Mouse (Mus musculus) forebrain, embryonic 10.5 days (tissue): ENCODE results near the gene Myh3. TPM values are rescaled to one million over a fixed set of nuclear protein-coding genes. Genes with fewer than 3 reads are reported as not detected.

Source experiments
- DNase-seq: peaks from one replicate; pipeline ENCODE4 v3.0.0-alpha.2; 2017; ENCODE audit warnings: low spot score; ENCODE audit errors: extremely low spot score
- H3K27ac ChIP-seq: fragments of 300-500 bp; sonication (generic); 2 replicates; pipeline ENCODE4 v1.5.1; 2016; ENCODE audit warnings: mild to moderate bottlenecking
- H3K27me3 ChIP-seq: fragments of 300-500 bp; sonication (generic); 2 replicates; pipeline ENCODE4 v1.6.1; 2016; ENCODE audit warnings: mild to moderate bottlenecking; ENCODE audit not compliant: poor library complexity, severe bottlenecking
- H3K36me3 ChIP-seq: fragments of 300-500 bp; sonication (generic); replicated peaks from 2 replicates; pipeline ENCODE4 v1.6.1; 2016; ENCODE audit warnings: mild to moderate bottlenecking, moderate library complexity
- H3K4me1 ChIP-seq: fragments of 300-500 bp; sonication (generic); 2 replicates; pipeline ENCODE4 v1.6.1; 2016
- H3K4me3 ChIP-seq: fragments of 300-500 bp; sonication (generic); 2 replicates; pipeline ENCODE4 v1.5.1; 2016; ENCODE audit warnings: mild to moderate bottlenecking, moderate library complexity
- H3K9me3 ChIP-seq: fragments of 300-500 bp; sonication (generic); 2 replicates; pipeline ENCODE4 v1.6.1; 2016; ENCODE audit warnings: mild to moderate bottlenecking, moderate library complexity
- WGBS: fragments of 180-500 bp; shearing (Covaris S2); methylation state at CpG from one replicate; pipeline ENCODE4 v1.1.7; 2016; 5-methylcytosine and 5-hydroxymethylcytosine counted together
- polyA plus RNA-seq: library from polyadenylated mRNA; unstranded; fragments of >200 nt; fragmentation: Nextera tagmentation; extraction: Ambion mirVana; gene quantifications from 2 replicates; pipeline ENCODE4 v1.2.1, GENCODE M21; 2016

Gene Myh3
- polyA plus RNA-seq, 1 experiment from 2014 or later = 0.37 TPM

- Histone ChIP-seq H3K4me1 (peaks cover 20% of the 10 kb centered on the region), H3K4me3 (peak overlapping the region; percentile 80), H3K27me3 (no peaks in the 10 kb centered on the region), H3K9me3 (no peaks in the 10 kb centered on the region), H3K27ac (peak overlapping the region; percentile 89), H3K36me3 (peaks cover 40% of the 10 kb centered on the region)
- 14% methylated on average over 16 of the region's 16 CpGs for WGBS
- no peak for DNase-seq
Observed at GRCm38 (mm10) chr11:67051676-67052320, 26.3 kb upstream of the Myh3 start.

DNA sequence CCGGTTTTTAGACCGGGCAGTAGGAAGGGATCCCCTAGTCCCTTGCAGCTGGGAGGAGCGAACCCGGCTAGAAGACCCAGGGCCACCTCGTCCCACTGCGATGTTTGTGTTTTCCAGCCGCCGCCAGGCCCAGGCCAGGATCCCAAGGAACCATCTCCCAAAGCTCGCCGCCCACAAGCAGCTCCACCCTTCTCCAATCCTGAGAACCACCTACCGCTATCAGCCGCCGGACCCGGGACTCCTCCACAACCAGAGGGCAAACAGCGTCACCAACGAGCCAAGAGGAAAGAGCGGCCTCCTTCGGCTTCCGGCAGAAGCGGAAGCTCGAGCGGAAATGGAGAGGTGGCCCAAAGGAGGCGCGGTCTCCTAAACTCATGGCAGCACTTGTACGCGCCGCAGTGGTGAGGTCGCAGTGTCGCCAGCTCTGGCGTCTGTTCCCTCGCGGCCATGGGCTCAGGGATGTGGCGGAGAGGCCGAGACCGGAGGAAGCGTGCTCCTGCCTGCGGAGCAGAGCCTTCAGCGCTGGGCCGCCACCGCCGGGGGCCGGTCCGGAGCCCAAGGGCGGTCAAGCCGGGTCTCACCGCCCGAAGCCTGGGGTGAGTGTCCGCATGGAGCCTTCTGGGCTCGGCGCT is 25.7 kb upstream of the Myh3 start, which contains the start of the genes Adprm and Sco1:
Gene Adprm (minus strand): TSS at position 274 of the 632 bp plus-strand sequence.
Gene Sco1 (plus strand): TSS at position 350 of the 632 bp plus-strand sequence.
- Histone ChIP-seq H3K36me3 (peaks cover 47% of the 10 kb centered on the region), H3K4me1 (peaks cover 20% of the 10 kb centered on the region), H3K27me3 (no peaks in the 10 kb centered on the region), H3K4me3 (peak within 1 kb of the TSS; percentile 80), H3K9me3 (no peaks in the 10 kb centered on the region), H3K27ac (peak within 1 kb of the TSS; percentile 89)
- under 1% methylated on average over 50 of the region's 50 CpGs for WGBS
- peak; percentile 86 for DNase-seq

- Histone ChIP-seq H3K36me3 (peaks cover 62% of the 10 kb centered on the region), H3K27ac (no peak overlapping the region)
- WGBS = 91% methylated on average over 8 of the region's 8 CpGs
Observed at GRCm38 (mm10) chr11:67054754-67055365, 23.2 kb upstream of the Myh3 start.

GRCm38 (mm10) chr11:67061311-67061710 is 16.8 kb upstream of the Myh3 start:
- no peaks in the 10 kb centered on the region for H3K4me1 ChIP-seq
- H3K36me3 ChIP-seq = peaks cover 97% of the 10 kb centered on the region
- no peak overlapping the region for H3K4me3 ChIP-seq
- no peaks in the 10 kb centered on the region for H3K9me3 ChIP-seq
- no peak for DNase-seq
- WGBS = 93% methylated on average over 2 of the region's 2 CpGs
- H3K27ac ChIP-seq = no peak overlapping the region
- H3K27me3 ChIP-seq = no peaks in the 10 kb centered on the region

More at GRCm38 (mm10) chr11:67054754-67055365, 23.2 kb upstream of the Myh3 start:
- Histone ChIP-seq H3K27me3 (no peaks in the 10 kb centered on the region), H3K4me1 (peaks cover 20% of the 10 kb centered on the region), H3K9me3 (no peaks in the 10 kb centered on the region), H3K4me3 (no peak overlapping the region)
- no peak for DNase-seq

- no peaks in the 10 kb centered on the region for H3K9me3 ChIP-seq
- H3K27ac ChIP-seq = no peak overlapping the region
- 94% methylated on average over 3 of the region's 3 CpGs for WGBS
- H3K27me3 ChIP-seq = no peaks in the 10 kb centered on the region
- no peak for DNase-seq
- no peaks in the 10 kb centered on the region for H3K4me1 ChIP-seq
- H3K4me3 ChIP-seq = no peak overlapping the region
- H3K36me3 ChIP-seq = peaks cover 97% of the 10 kb centered on the region
Observed at GRCm38 (mm10) chr11:67062726-67063125, 15.4 kb upstream of the Myh3 start.

DNA sequence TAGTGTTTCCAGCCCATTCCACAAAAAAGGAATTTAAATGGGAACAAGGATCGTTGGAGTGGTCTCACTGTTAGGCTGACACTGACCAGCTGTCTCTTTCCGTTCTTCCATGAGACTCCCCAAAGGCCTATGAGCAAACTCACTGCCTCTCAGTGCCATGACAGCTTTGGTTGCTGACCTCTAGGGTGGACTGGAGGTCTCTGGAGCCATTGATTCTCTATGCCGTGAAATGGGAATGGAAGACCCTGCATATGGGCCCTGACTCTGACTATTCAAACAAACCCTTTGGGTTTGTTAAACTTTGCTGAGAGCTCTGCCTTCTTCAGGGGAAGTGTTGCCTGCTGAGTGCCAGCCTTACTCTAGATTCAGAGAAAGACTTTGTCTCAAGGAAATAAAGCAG is 10.4 kb upstream of the Myh3 start:
- 89% methylated on average over 3 of the region's 3 CpGs for WGBS
- DNase-seq = no peak
- H3K27me3 ChIP-seq = no peaks in the 10 kb centered on the region
- 0 out of 2 replicates have a peak, but pooled peaks cover 3% of the 10 kb centered on the region for H3K4me1 ChIP-seq
- no peak overlapping the region for H3K27ac ChIP-seq
- no peaks in the 10 kb centered on the region for H3K9me3 ChIP-seq
- no peak overlapping the region for H3K4me3 ChIP-seq
- peaks cover 52% of the 10 kb centered on the region for H3K36me3 ChIP-seq

- 88% methylated on average over 15 of the region's 15 CpGs for WGBS
- DNase-seq = no peak
- no peak overlapping the region for H3K27ac ChIP-seq
- H3K36me3 ChIP-seq = peaks cover 3% of the 10 kb centered on the region
- no peaks in the 10 kb centered on the region for H3K9me3 ChIP-seq
- H3K4me3 ChIP-seq = no peak overlapping the region
- H3K27me3 ChIP-seq = no peaks in the 10 kb centered on the region
- peaks cover 11% of the 10 kb centered on the region for H3K4me1 ChIP-seq
Observed at GRCm38 (mm10) chr11:67072615-67073130, 5.4 kb upstream of the Myh3 start.

DNA sequence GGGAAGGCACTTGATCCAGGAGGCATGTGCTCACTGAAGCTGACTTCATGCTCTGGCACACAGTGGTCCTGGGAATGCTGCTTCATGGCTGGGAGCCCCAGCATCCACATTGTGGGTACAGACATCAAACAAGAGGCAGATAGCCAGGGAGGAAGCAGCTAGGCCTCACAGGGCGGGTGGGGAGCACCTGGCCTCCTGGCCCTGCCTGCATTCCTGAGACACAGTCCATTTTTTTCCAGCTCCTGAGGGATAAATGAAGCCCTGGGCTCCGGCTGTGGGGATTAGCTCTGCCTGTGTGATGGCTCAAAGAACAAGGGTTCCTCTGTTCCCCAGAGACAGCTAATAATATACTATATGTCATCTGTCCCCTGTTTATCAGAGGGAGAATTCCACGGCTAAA is 3.1 kb upstream of the Myh3 start:
- peaks cover 13% of the 10 kb centered on the region for H3K4me1 ChIP-seq
- H3K27me3 ChIP-seq = no peaks in the 10 kb centered on the region
- no peak for DNase-seq
- H3K4me3 ChIP-seq = no peak overlapping the region
- H3K36me3 ChIP-seq = no peaks in the 10 kb centered on the region
- H3K27ac ChIP-seq = peak overlapping the region; percentile 63
- WGBS = 32% methylated on average over 3 of the region's 3 CpGs
- H3K9me3 ChIP-seq = no peaks in the 10 kb centered on the region

GRCm38 (mm10) chr11:67076781-67077180 is 1.3 kb upstream of the Myh3 start:
- H3K4me1 ChIP-seq = peaks cover 31% of the 10 kb centered on the region
- no peak for DNase-seq
- WGBS = 89% methylated on average over 5 of the region's 5 CpGs
- H3K27me3 ChIP-seq = 0 out of 2 replicates have a peak, but pooled peaks cover 6% of the 10 kb centered on the region
- H3K9me3 ChIP-seq = no peaks in the 10 kb centered on the region
- no peak overlapping the region for H3K27ac ChIP-seq
- no peak overlapping the region for H3K4me3 ChIP-seq
- no peaks in the 10 kb centered on the region for H3K36me3 ChIP-seq

DNA sequence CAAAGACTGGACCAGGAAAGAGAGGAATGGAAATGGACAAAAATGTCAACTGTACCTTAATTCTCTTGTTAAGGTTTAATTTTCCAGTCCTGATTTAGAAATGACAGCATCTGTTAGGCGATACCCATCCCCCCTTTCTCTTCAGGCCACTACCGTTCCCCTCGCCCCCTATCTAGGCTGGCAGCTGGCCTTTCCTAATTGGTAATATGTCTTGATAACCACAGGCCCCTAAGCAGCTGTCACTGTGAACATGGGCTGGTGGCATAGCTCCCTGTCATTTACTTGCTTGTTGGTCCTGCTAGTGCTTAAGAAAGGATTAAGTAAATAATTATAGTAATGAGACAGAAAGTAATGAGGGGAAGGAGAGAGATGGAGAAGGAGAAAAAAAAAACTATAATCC is 665 bp upstream of the Myh3 start:
- DNase-seq = no peak
- H3K4me1 ChIP-seq = peaks cover 37% of the 10 kb centered on the region
- H3K4me3 ChIP-seq = no peak overlapping the region

DNA sequence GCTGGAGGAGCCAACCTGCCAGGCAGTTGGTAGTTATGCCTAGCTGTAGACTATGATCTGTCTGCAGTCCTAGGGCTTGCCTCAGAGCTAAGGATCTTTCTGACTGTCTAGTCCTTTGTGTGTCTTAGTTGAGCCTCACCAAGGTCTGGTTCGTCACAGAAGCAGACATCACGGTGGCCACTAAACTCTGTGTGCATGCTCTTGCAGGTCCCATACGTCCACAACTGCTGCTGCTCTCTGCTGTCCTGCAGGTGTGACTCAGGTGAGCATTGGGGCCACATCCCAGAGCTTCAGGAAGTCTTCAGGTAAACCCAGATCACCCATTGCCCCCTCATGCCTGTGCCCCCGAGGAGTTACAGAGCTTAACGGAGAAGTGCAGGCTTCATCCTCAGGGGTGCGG is 788 bp downstream of the Myh3 start:
- H3K4me1 ChIP-seq = peaks cover 37% of the 10 kb centered on the region
- 91% methylated on average over 6 of the region's 6 CpGs for WGBS
- peaks cover 2% of the 10 kb centered on the region; the same call in 1 of the 2 replicates for H3K9me3 ChIP-seq
- peaks cover 26% of the 10 kb centered on the region for H3K27me3 ChIP-seq
- H3K36me3 ChIP-seq = no peaks in the 10 kb centered on the region
- no peak for DNase-seq
- no peak overlapping the region for H3K27ac ChIP-seq
- H3K4me3 ChIP-seq = no peak overlapping the region

More for the DNA sequence above, 665 bp upstream of the Myh3 start:
- H3K9me3 ChIP-seq = no peaks in the 10 kb centered on the region
- WGBS = 80% methylated on average over 3 of the region's 3 CpGs
- H3K27ac ChIP-seq = no peak overlapping the region
- no peaks in the 10 kb centered on the region for H3K36me3 ChIP-seq
- H3K27me3 ChIP-seq = peaks cover 12% of the 10 kb centered on the region

- peak overlapping the region; percentile 66; the same call in 1 of the 2 replicates for H3K27ac ChIP-seq
- H3K9me3 ChIP-seq = peaks cover 5% of the 10 kb centered on the region; the same call in 1 of the 2 replicates
- peaks cover 35% of the 10 kb centered on the region for H3K27me3 ChIP-seq
- H3K4me1 ChIP-seq = peaks cover 34% of the 10 kb centered on the region
- H3K4me3 ChIP-seq = no peak overlapping the region
- 67% methylated on average over 11 of the region's 11 CpGs for WGBS
- no peaks in the 10 kb centered on the region for H3K36me3 ChIP-seq
- DNase-seq = no peak
Observed at GRCm38 (mm10) chr11:67079740-67080139, 1.6 kb downstream of the Myh3 start.
